Mouse (Mus musculus) layer of hippocampus, adult 9-10 months (tissue): ENCODE measurements around the gene Obsl1.

Experiments
- DNase-seq: peaks from one replicate; pipeline ENCODE4 v3.0.0; 2022; ENCODE audit warnings: low spot score

The Obsl1 gene

GRCm38 (mm10) chr1:75455433-75455832, 50.8 kb downstream of the Obsl1 start:
- no peak for DNase-seq

DNA sequence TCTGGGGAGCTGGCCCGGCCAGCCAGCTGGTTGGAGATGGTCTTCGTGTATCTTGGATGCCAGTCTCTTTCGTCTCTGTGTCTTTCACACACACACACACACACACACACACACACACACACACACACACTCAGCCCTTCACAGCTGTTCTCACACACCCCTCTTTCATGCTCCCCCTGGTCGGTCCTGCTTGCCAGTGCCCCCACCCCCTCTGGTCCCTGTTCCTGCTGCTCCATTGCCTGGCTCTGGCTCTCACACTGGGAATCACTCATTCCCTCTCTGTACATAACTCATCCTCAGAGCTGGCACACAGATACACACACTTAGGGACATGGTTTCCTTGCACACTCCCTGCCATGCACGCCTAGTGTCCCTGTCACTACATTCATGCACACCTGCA, 54.4 kb downstream of the Obsl1 start:
- DNase-seq = no peak

DNA sequence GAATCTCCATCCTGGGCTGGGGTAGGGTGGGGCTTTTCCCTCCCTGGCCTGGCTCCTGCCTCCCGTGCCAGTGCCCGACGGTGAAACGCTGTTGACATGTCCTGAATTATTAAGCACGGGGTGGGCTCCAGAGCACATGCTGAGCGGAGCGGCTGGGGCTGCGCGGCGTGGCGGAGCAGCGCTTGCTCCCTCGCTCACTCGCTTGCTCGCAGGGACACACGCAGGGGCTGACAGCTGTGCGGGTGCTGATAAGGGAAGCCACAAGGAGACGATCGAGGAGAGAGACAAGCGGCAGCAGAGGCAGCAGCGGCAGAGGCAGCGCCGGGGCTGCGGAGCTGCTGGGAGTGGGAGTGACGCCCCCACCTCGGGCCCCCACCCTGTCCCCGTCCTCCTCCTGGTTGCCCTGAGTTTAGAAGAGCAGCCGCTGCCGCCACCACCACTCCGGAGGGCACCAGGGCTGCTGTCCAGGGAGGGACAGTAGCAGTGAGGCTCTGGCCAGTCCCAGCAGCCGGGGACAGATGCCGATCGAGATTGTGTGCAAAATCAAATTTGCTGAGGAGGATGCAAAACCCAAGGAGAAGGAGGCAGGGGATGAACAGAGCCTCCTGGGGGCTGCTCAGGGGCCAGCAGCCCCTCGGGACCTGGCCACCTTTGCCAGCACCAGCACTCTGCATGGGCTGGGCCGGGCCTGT, 55.8 kb downstream of the Obsl1 start, which contains the start of gene Asic4:
TSS of gene Asic4 (plus strand) at position 123 of the 692 bp plus-strand sequence.
- no peak for DNase-seq

DNA sequence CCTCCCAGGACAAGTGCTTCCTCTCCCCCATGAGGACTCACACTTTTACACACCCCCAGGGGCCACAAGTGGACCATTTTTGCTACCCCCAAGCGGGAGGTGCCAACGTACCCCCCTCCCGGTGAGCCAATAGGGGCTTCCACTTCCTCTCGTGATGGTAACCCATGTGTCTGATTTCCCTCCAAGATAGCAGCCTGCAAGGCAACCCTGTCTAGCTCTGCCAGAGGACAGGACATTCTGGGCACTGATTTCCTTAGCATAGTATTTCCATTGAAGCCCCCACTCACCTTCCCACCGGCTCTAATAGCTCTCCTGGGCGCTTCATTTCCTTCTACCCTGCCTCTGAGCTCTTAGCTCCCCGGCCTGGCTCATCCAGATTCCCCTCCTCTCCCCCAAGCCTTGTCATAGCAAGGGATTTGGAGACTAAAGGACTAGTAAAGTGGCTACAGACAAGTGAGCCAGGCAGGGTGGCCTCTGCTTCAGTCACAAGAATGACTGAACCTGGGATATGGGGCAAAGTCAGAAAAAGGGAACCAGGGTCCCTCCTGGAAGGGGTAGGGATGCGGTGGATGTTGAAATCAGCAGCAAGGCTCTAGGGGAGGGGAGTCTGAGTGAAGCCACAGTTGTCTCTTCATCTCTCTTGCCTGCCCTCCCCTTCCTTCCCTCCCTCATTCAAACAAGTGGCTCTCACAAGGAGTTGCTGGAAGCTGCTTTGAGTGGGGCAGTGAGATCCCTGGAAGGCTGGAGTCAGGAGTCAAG, 56.7 kb downstream of the Obsl1 start:
- no peak for DNase-seq

DNA sequence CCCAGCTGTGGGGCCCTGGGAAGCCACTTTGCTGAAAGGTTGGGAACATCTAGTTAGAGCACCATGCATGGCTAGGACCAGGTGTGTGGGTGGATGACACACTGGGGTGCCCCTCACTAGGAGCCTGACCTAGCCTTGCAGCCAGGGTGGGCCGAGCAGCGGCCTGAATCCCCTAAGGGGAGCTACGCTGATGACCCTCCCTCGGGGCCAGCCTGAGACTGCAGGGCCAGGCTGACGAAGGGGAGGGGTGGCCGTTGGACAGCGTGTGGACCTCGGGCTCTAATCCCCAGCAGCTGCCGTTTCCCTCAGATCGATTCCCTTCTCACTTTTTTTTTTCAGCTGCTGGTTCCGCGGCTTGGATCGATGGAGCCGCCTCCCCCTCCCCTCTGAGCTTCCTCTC, 57.3 kb downstream of the Obsl1 start:
- DNase-seq = no peak

DNA sequence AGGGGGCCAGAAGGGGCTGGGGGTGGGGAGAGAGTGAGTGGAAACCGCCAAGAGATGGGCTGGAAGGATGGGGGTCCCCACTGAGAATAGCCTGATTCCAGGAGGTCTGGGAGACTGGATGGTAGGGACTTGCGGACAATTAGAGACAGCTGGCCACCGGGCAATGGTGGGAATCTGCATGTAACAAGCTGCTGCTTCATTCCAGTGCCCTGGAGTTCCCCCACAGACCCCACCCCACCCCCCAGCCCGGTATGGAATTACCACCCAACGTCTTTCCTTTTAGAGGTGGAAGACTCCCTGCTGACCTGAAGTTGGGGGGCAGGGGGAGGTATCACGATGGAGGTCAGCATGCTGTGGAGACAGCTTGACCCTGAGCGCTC, 58.2 kb downstream of the Obsl1 start:
- DNase-seq = no peak

DNA sequence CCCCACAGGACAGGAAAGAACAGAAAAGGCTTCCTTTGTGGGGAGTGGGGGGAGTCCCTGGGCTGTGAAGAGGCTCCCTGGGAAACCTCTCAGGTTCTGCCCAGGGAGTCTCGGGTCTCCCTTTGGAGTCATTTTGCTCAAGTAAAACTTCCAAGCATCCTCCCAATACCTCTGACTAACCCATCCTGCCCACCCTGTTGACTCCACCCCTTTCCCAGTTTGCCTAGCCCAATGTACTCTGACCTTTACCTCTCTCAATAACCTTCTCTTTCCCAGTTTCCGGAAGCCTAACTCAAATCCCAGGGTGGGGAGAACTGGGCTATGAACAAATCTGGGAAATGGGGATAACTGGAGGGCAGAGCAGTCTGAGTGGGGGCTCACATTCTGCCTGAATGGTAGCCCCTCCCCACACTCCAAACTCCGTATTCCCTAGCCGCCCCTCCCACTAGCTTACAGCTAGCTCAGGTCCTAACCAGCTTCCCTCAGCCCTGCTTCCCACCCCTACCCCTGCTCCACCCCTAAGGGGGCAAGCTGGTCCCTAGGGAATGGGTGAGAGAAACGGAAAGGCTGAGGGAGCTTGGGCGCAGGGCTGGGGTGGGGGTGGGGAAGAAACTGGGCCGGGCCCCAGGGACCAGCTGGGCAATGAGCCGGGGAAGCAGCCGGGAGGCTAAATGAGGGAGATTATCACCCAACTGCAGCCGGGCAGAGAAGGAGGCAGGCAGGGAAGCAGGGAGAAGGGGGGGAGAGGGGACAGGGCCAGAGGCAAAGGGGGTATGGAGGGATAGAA, 58.8 kb downstream of the Obsl1 start:
- no peak for DNase-seq

- DNase-seq = no peak
These were observed 59.6 kb downstream of the Obsl1 start for GRCm38 (mm10) chr1:75446656-75447055.

GRCm38 (mm10) chr1:75445751-75446611, 60.3 kb downstream of the Obsl1 start:
- DNase-seq = no peak

DNA sequence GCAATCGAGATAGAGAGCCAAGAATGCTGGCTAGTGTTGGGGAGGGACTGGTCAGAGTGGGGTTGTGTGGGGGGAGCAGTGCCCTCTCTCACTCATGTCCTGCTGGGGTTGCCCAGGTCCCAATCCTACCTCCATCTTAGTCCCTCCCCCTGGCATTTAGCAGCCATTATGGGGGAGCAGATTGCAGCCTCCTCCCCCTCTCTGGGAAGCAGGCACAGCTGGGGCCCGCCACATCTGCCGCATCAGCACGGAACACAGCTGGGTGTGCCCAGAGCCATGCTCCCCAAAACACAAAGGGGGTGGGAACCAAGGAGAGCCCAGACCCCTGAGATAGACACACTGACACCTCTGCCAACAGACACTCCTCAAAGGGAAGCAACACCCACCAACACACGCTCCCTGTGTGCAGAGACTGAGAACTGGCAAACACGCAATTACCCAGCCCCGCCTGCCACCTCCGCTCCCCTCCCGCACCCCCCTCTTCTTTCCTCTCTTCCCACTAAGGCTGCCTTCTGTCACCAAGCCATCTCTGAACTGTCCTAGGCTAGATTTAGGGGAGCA, 61.0 kb downstream of the Obsl1 start:
- DNase-seq = no peak

GRCm38 (mm10) chr1:75444208-75444607, 62.0 kb downstream of the Obsl1 start:
- DNase-seq = no peak

GRCm38 (mm10) chr1:75443247-75444024, 62.8 kb downstream of the Obsl1 start:
- DNase-seq = no peak

DNA sequence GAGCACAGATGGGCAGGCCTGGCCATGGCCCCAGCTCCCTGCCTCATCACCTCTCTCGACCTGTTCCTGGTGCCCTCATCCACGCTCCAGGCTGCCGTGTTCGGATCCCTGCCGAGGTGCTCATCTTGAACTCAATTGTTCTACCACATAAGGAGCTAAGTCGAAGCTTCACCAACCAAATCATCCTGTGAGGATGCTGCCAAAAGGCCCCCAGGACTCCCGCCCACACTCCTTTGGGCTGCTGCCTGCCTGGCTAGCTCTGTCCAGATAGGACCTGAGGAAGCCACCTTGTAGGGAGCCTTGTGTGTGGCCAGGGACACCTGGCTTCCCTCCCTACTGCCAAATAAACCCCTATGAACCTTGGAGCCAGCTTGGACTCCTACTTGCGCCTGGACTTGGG, 63.4 kb downstream of the Obsl1 start:
- no peak for DNase-seq

DNA sequence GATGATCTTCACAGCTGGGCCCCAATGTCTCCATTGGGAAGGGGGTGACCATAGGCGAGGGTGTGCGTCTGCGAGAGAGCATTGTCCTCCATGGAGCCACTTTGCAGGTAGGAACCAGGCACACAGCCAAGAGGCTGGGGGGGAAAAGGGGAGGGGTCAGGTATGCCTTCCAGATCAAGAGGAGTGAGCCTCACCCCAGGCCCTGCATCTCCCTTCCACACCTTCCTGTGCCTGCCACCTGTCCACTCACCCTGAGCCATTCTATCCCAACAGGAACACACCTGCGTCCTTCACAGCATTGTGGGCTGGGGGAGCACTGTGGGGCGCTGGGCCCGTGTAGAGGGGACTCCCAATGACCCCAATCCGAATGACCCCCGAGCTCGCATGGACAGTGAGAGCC, 64.1 kb downstream of the Obsl1 start:
- no peak for DNase-seq

DNA sequence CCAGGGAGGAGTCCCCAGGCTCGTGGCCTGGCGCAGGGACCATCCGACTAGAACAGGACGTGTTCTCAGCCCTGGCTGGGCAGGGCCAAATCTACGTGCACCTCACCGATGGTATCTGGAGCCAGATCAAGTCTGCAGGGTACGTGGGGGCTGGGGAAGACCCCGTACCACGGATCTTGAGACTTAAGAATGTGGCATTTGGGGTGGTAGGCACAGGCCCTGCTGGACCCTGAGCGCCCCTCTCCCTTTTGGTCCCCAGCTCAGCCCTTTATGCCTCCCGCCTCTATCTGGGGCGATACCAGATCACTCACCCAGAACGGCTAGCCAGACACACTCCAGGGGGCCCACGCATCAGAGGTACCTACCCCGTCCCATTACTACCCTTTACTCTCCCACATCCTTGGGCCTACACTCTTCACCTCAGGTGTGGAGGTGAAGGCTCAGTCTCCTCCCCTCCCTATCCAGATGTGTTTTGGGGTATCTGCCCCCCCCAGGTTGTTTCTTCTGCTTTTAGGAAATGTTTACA, 64.7 kb downstream of the Obsl1 start:
- no peak for DNase-seq

DNA sequence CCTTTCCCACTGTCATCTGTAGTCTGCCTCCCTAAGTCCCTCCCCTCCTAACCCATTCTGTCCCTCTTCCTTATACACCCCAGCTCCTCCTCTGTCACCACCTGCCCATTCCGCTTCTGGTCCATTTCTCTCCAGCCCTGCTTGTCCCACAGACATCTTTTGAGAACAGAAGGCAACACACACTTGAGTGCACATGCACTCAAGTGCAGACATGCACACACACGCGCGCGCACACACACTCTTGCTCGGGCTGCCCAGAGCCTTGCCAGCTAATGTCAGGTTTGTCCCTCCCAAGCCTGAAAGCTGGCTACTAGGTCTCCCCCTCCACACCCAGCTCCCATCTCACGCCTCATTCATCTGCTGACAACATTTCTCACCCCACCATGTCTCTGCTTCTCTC, 65.6 kb downstream of the Obsl1 start:
- DNase-seq = no peak

- DNase-seq = no peak
These were observed 67.5 kb downstream of the Obsl1 start for GRCm38 (mm10) chr1:75438782-75439181.

DNA sequence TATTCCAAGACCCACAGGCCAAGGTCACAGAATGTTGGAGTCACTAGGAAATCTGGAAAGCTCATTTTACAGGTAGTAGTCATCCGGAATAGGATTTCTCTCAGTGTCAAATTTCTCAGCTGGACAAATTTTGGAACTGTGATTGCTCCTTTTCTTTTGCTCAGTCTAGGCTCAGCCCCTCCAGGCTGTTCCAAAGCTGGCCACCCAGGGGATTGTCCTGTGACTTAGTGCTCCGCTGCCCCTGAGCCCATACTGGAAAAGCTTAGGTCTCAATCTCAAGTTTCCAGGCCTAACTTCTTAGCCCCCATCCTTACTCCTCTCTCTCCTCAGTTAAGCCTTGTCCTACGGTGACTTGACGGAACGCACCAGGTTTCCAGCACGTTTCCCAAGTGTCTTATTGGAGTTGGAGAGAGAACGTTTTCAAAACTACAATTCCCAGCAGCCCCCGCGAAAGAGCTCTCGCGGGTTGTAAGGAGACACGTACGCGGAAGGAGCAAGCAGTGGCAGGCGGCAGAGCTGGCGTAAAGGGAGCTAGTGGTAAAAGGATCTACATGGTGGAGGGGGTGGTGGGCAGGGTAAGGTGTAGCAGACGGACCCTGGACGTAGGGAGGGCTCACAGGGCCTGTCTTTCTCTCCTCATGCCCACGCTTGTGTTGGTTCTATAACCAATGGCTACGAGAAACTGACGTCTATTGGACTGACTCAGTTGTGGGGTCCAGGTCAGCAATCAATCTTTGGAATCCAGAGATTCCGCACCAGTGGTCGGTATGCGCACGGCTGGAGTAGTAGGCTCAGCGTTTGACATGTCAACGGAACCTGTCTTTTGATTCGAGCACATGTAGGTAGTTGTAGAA, 70.5 kb downstream of the Obsl1 start, which contains the start of gene Gmppa:
TSS of gene Gmppa (plus strand) at position 456 of the 854 bp plus-strand sequence.
- DNase-seq = peak; percentile 74
